Mouse (Mus musculus) urinary bladder, postnatal 10 days (tissue): ENCODE data around the gene Spsb2.
"Not testable (repeated sequence)": the region's sequence is repeated elsewhere in the genome, so short reads cannot be mapped to it uniquely, and the experiment has no call there.

Experiments used
- DNase-seq: peaks from one replicate; pipeline ENCODE4 v3.0.0; 2022; ENCODE audit warnings: low spot score

Gene Spsb2

DNA sequence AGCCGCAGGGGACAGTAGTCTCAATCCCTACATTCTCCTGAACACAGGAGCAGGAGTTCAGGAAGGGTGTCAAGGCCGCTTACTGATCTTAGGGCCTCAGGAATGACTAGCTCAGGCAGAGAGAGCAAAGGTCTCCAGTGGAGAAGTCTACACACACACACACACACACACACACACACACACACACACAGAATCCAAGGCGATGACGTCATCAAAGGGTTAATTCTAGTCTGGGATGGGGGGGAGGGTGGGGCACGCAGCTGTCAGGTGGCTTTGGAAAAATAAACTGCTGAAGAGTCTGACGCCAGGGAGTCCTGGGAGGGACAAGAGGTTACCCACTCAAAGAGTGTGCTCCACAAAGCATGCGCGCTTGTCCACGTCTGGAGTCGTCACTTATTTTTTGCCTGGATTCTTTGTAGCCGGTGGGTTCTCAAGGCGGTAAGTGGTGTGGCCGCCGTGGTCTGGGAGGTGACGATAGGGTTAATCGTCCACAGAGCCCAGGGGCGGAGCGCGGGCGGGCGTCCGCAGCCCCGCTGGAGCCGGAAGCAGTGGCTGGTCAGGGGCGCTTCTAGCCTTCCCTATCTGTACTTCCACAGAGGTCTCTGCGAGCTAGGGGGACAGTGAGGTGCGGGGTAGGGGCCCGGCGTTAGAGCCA is at the start of gene Spsb2:
TSS of gene Spsb2 (plus strand) at position 304 of the 655 bp plus-strand sequence.
- DNase-seq: no peak

DNA sequence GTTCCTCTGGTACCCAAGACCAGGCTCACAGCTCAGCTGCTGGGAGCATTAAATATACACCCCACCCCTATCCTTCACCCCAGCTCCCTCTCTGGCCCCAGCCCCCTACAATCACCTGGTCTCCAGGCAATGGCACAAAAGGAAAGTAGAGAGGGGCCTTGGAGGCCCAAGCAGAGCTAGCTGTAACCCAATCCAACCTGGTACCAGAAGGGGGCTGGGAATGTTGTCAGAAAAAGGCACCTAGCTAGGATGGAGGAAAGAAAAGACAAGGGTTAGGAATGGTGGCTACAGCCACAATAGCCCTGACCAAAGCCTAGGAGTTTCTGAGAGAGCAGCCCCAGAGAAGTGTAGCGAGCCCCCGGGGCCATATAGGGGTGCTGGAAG is 49.6 kb upstream of the Spsb2 start:
- DNase-seq: no peak

DNA sequence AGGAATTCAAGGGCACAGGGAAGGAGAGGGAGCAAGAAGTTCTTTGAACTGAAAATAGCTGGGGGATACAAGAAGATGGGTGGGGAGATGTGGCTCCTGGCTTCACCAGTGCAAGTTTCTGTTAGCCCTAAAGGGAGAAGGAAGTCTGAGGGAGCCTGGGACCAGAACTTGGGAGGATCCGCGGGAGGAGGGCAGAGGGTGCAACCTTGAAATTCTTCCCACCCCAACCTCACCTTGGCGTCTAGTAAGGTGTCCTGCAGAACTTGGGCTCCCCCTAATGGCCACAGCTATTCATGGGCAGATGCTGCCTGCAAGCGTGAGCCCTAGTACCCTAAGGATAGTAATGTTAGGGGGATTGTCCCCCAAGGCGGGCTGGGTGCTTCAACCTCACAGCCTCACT is 49.2 kb upstream of the Spsb2 start:
- no peak for DNase-seq

DNA sequence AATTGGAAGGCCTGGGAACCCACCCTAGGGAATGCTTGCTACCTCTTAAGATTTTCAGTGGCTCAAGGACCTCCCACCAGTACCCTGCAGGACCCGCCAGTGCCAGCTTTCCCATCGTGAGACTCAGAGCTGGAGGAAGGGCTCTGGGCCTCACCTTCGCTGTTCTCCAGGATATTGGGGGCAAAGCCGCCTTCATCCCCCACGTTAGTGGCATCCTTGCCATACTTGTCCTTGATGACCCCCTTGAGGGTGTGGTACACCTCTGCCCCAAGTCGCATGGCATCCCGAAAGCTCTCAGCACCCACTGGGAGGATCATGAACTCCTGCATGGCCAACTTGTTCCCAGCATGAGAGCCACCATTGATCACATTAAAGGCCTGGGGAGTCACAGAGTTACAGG is 42.5 kb upstream of the Spsb2 start:
- DNase-seq: no peak

DNA sequence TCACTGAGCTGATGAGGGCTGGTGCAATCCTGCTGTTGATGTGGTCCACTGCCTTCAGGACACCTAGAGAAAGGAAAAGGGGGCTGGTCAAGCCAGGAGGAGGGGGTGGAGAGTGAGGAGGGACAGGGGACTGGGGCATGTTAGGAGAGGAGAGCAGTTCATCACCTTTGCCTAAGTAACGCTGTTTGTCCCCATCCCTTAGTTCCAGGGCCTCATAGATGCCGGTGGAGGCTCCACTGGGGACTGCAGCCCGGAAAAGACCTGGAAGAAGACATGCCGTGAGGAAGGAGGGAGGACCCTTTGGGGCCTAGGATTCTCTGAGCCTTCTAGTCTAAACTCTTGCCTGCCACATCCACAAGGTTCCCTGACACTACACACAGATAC is 40.9 kb upstream of the Spsb2 start:
- DNase-seq: no peak

DNA sequence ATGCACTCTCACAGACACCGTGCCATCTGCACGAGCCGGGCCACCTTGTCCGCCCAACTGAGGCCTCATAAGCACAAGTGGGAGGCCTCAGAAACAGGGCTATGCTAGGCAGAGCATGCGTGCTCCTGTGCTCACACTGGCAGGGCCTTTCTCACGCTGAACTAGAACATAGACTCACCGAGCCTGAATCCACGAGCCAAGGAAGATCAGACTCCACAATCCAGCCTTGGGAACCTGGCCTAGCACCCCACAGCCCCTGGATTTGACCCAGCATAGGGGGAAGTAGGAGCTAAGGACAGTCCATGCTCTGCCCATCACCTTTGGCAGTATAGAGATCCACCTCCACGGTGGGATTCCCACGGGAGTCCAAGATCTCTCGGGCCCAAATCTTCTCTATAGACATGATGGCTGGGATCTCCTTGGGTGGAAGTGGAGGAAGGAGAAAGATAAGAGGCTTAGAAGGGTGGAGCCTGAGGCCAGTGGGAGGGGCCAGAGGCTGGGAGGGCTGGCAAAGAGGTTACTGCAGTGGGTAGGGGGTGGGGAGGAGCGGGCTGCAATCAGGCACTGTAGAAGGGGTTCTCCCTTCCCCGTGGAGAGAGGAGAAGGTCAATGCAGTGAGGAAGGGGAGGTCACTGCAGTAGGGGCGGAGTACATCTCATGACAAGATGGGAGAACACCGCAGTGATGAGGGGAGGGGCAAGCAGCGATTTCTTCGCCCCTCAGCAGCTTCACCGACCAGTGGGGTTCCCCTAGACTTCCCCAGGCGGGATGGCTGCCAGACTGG is 40.3 kb upstream of the Spsb2 start:
- no peak for DNase-seq

DNA sequence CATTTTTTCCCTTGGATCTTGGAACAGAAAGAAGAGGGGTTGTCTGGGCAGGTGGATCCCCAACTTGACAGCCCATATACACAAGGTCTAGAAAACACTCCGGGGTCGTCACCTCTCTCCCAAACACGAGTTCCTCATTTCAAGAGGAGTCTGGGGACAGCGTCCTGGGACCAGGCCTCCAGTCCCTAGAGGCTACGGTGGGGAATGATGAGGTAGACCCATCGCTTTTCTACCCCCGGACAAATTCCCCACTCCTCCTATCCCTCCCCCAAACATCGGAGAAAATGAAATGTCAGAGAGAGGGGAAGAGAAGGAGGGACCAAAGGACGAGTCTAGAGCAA is 39.8 kb upstream of the Spsb2 start:
- DNase-seq: no peak

GRCm38 (mm10) chr6:124769101-124769765 is 39.2 kb upstream of the Spsb2 start, which contains the start of gene Eno2:
Gene Eno2, minus strand, starts transcription at chr6:124769673.
- no peak for DNase-seq

DNA sequence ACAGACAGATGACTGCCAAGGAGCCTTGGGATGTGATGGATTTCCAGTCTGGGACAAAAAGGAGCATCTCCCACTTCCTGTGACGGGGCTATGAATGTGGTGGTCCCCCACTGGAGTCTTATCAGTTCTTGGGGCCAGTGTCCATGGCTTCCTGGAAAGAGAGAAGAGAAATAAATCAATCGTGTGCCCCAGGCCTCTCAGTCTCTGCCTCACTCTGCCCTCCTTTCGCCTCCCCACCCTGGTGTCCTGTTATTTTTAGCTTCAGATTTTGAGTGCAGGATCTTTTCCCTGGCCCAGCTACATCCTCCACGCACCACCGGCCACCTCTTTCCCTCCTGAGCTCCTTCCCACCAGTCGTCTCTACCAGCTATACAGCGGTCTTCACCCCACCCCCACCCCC is 38.4 kb upstream of the Spsb2 start:
- DNase-seq: no peak

DNA sequence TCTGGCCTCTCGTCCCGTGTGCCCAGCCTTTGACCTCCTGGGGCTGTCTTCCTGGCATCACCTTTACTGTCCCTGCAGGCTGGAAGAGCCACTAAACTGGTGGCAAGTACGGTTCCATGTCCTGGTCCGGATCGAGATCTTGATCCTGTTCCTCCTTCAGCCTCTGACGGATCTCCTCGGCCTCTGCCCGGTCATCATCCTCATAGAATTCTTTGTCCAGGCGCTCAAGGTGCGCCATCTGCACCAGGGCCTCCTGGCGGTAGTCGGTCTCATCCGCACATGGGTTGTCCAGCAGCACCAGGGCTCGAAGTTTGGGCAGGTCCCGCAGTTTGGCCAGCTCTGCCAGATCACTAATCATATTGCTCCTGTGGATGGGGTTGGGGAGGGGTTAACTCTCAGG is 38.0 kb upstream of the Spsb2 start:
- no peak for DNase-seq

DNA sequence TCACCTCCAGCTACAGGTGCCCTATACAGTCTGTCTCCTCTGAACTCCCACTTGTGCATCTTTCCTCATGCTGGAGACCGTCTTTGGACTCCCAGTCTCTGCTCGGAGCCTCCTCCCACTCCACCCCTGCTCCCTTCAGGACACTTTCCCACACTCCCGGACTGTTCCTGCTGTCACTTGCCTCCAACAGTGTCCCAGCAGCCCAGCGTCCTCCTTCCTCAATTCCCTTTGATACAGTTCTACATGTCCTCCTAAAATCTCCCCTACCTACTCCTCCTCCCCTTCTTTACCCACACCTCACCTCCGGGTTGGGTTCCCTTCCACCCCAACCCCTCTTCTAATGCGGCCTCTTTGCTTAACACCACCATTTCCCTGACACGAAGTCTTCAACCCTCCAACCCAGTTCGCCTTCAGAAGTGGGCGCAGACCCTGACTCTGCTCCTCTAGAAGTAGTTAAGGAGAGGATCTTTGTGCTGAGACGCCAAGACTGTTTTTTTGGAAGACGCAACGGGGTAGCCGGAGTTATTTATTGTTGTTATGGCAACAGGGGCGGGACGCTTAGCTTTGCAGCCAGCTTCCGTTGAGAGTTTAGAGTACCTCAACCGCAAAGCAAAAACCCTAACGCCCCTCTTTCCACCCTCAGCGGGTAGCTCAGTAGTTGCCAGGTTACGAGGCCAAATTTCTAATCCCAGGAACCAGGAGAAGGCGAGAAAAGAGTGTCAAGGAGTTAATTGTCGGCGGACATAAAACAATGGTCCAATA is 29.1 kb upstream of the Spsb2 start, which contains the start of gene Lrrc23:
TSS of gene Lrrc23 (minus strand) at position 506 of the 762 bp plus-strand sequence.
- no peak for DNase-seq

DNA sequence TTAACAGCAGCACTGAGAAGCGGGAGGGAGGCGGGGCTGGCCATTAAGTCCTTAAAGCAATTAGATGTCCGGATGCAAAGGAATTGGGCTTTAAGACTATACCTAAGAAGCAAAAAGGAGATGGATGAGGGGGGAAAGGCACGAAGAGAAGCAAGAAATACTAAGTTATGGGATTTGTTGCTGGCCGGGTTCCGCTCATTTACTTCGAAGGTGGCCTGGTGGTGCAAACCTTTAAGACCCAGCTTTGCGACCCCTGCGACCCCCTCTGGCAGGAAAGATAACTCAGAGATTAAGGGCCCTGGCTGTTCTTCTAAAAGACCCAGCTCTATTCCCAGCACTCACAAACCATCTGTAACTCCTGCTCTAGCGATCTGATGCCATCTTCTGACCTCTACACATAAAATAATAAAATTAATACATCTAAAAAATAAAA is 28.5 kb upstream of the Spsb2 start:
- no peak for DNase-seq

DNA sequence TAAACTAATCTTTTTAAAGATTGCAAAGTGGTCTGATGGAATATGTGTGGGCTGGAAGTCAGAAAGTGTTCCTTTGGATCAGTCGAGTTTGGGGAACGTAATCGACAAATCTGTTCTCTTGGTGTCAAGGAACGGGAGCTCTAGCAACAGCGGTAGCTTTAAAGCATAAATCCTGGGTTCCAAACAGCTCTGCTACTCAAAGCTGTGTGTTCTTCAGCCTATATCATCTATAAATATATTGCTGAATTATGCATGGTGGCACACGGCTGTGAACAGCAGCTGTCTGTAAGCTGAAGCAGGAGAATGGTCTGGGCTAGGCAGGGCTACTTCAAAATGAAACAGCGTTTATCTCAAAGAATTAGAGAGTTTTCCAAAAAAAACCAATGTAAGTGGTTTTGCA is 27.5 kb upstream of the Spsb2 start:
- no peak for DNase-seq

DNA sequence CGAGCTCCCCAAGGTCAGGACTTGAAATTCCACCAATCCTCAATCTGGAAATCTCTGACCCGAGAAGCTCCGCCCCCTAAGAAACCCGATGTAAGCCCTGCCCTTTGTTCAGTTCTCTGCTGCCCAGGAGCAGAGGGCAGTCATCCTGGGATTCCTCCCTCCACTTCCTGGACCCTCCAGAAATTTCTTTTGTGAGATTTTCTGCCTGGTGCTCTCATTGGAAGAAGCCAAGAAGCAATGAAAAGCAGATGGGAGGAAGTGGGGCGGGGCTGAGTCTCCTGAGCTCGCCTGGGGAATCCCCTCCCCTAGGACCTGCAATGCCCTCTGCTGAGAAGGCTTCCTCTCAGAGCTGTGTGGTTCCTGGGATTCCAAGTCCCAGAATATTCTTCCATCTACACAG is 26.0 kb upstream of the Spsb2 start:
- DNase-seq: no peak

DNA sequence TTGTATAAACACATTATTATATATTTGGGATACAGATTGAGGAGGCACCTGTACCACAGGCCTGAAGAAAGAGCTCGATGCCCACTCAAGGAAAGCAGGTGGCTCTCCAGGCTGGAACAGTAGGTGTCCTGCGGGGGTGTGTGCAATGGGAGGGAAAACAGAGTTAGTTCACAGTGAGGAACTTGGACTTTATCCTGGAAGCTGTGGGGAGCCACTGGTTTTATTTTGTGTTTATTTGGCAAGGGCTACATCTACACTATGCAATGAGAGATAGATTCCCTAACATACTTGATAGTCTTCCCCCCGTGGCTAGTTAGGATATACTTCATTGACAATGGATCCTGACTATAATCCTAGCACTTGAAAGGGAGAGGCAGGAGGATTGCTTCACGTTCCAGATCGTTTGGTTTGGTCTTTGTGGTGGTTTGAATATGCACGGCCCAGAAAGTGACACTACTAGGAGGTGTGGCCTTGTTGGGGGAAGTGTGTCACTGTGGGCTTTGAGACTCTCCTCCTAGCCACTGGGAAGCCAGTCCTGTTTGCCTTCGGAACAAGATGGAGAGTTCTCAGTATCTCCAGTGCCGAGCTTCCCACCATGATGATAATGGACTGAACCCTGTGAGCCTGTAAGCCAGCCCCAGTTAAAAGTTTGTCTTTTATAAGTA is 21.6 kb upstream of the Spsb2 start:
- no peak for DNase-seq

- DNase-seq: no peak
These were observed 20.7 kb upstream of the Spsb2 start for GRCm38 (mm10) chr6:124787722-124788121.

- no peak for DNase-seq
These were observed 18.9 kb upstream of the Spsb2 start for GRCm38 (mm10) chr6:124789519-124789918.

GRCm38 (mm10) chr6:124790121-124790520 is 18.3 kb upstream of the Spsb2 start:
- no peak for DNase-seq

DNA sequence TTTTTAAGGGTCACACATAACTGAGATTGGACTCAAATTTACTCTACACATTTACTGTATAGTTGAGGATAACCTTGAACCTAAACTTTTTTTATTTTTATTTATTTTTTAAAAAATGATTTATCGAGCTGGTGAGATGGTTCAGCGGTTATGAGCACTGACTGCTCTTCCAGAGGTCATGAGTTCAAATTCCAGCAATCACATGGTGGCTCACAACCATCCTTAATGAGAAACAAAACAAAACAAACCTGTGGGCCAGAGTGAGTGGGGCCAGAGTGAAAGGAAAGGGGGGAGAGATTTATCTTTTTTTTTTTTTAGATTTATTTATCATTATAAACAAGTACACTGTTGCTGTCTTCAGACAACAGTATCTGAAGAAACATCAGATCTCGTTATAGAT is 16.6 kb upstream of the Spsb2 start:
- DNase-seq: no peak

DNA sequence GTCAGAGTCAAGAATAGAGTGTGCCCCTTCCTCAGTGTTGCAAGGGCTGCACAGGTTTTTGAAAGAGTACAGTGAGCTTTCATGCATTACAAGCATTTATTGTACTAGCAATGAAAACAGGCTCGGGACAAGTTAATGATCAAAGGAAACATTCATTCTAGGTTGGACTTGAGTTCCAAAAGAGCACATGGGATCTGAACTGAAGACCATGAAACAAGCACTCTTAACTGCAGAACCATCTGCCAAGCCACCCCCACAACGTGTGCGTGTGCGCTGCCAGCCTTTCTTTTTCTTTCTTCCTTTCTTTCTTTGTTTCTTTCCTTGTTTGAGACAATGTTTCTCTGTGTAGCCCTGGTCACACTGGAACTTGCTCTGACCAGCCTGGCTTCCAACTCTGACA is 12.7 kb upstream of the Spsb2 start:
- DNase-seq: no peak

GRCm38 (mm10) chr6:124796200-124796599 is 12.3 kb upstream of the Spsb2 start:
- DNase-seq: no peak

- DNase-seq: not testable (repeated sequence)
These were observed 6.1 kb upstream of the Spsb2 start for GRCm38 (mm10) chr6:124802400-124802799.
